Mouse (Mus musculus): Measurements from ENCODE around the gene Dmwd. TPM values are rescaled to one million over a fixed set of nuclear protein-coding genes. Genes with fewer than 3 reads are reported as not detected.

The Dmwd gene
- total RNA-seq, 2 experiments from 2014 or later = 151 to 162 TPM

DNA sequence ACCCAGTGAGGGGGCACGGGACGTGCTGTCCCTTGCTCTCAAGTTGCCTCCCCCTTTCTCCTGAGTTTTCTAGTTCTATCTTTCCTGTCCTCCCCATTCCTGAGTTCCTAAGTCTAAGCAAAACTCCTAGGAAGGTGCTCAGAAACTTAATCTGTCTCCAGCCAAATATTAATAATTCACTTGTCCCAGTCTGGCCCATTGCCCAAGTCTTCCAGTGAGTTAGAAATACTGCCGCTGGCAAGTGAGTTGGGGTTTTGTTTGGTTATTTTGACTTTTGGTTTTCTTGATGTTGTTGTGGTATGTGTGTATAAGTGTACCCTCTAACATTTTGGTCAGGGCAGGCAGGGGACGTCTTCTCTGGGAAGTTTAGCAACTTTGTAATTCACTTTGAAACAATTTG, 45.7 kb downstream of the Dmwd start:
- intact Hi-C loops (cut with DNase I) = no loop called here
- DNase-seq (ENCODE audit: low spot score in 2 of 2) = no peak

DNA sequence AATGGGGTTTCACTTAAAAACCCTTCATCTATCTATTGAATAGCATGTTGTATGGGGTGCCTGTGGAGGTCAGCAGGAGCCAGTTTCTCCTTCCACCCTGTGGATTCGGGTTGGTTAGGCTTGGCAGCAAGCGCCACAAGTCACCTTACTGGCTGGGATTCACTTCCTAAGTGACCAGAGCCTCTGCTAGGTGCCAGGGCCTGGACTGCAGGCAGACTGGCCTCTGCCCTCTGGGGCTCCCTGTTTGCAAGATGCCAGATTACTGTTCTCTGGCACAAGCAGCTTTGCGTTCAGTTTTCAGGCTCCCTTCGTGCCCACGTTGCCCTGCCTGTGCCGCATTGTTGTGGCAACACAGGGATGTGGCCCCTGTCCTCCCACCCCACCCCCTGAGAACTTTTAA, 48.7 kb downstream of the Dmwd start:
- intact Hi-C loops (cut with DNase I) = no loop called here
- no peak for DNase-seq (ENCODE audit: low spot score in 2 of 2)

DNA sequence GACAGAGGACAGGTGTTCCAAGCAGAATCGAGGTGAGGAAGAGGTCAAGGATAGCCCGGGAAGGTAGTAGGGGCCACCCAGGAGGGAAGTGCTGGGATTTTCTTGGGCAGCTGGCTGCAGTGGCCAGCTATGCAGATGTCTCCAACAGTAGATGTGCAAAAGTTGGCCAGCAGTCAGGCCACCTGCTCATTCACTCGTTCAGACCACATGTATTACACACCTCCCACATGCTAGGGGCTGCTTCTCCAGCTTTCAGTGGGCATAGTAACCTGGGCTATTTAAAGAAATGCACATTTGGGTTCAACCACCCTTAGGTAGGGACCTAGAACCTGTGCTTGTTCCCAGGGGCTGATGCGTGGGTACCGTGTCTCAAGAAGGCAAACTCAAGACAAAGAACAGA, 51.7 kb downstream of the Dmwd start:
- DNase-seq (ENCODE audit: low spot score in 2 of 2) = peak in 1 of 2 experiments; percentile 62
- intact Hi-C loops (cut with DNase I) = no loop called here

DNA sequence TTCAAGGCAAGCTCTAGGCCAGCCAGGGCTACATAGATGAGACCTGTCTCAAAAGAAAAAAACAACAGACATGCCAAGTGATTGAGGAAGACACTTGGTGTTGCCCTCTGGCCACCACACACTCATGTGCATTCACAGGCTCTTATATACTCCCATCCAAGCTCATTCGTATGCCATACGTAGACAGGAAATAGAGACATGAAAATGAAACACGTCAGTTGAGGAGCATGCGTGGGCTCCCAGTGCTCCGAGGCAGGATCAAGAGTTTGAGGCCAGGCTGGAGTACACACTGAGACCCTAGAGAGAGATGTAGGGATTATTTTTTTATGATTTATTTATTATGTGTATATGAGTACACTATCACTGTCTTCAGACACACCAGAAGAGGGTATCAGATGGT, 53.4 kb downstream of the Dmwd start:
- no peak for DNase-seq (ENCODE audit: low spot score in 2 of 2)
- intact Hi-C loops (cut with DNase I) = no loop called here

DNA sequence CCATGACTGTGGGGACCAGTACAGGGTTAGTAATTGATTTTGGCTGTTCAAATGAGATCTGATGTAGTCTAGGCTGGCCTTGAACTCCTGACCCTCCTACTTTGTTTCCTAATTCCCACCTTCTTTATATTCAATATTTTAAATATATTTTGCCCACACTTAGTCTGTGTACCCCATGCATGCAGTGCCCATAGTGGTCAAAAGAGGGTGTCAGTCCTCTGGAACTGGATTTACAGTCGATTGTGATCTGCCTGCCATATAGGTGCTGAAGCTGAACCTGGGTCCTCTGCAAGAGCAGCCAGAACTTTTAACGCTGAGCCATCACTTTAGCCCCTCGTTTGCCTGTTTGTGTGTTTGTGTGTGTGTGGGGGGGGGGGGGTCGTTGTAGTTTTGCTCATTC, 54.6 kb downstream of the Dmwd start:
- intact Hi-C loops (cut with DNase I) = no loop called here
- DNase-seq (ENCODE audit: low spot score in 2 of 2) = no peak

DNA sequence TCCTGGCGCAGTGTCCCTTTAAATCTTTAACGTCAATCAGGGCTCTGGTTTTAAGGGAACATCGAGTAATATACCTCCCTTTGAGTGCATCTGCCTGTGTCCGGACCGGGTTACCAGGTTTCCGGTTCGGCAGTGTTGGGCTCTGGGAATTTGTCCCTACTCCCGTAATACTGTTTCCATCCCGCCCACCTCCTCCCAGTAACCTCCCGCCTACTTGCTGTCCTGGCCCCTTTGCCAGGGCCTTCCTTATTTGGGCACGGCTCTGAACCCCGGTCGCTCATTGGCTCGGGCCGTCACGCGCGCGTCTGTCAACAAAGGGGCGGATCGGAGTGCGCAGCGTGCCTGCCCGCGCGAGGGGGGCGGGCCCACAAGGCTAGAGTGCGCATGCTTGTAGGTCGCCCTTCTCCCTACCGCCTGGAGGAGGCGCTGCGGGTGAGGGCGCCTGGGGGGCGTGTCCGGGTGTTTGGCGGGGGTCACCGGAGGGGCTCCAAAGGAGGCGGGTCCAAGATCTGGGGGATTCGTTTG, 55.4 kb downstream of the Dmwd start:
- intact Hi-C loops (cut with DNase I) = no loop called here
- DNase-seq (ENCODE audit: low spot score in 2 of 2) = peak; percentile 97 to 99

Small RNA genes within 50 kb of the gene (microRNA-seq; reads per million reads assigned to microRNA genes)
- gene Mir3100 = 3.4 to 5.7 reads per million in 2 experiments

Other genes starting within 250 kb of the Dmwd start
- gene Mill2, start 236.3 kb upstream of the Dmwd start, total RNA-seq (2021) = 1 to 10 TPM; 1.3 to 2.0 TPM
- 10 to 100 TPM; 25.1 to 34.5 TPM for gene Pglyrp1, start 204.9 kb upstream of the Dmwd start, total RNA-seq (2021)
- 10 to 100 TPM; 11.6 to 13.0 TPM for gene Ccdc61, start 165.8 kb upstream of the Dmwd start, total RNA-seq (2021)
- 100 to 1,000 TPM; 105 to 110 TPM for gene Nova2, start 150.3 kb upstream of the Dmwd start, total RNA-seq (2021)
- gene Nanos2, start 88.8 kb upstream of the Dmwd start, total RNA-seq (2021) = under 1 TPM; 0.42 to 0.75 TPM
- 10 to 100 TPM; 39.9 to 42.2 TPM for gene Mypop, start 85.0 kb upstream of the Dmwd start, total RNA-seq (2021)
- gene Irf2bp1, start 72.2 kb upstream of the Dmwd start, total RNA-seq (2021) = 10 to 100 TPM; 42.5 to 45.2 TPM
- gene Foxa3, start 52.7 kb upstream of the Dmwd start, total RNA-seq (2021) = not detected
- gene Sympk, start 51.9 kb upstream of the Dmwd start, total RNA-seq (2021) = 100 to 1,000 TPM; 106 to 109 TPM
- under 1 TPM; 0.29 to 0.49 TPM for gene Rsph6a, start 21.5 kb upstream of the Dmwd start, total RNA-seq (2021)
- gene Dmpk, start 7.6 kb downstream of the Dmwd start, total RNA-seq (2021) = 10 to 100 TPM; 34.3 to 36.7 TPM
- gene Six5, start 18.4 kb downstream of the Dmwd start, total RNA-seq (2021) = 1 to 10 TPM; 1.6 TPM
- under 1 TPM; 0.48 to 0.76 TPM for gene Gm4969, start 42.1 kb downstream of the Dmwd start, total RNA-seq (2021)
- 10 to 100 TPM; 11.5 to 12.6 TPM for gene Fbxo46, start 43.6 kb downstream of the Dmwd start, total RNA-seq (2021)
- 10 to 100 TPM; 19.6 to 21.9 TPM for gene Qpctl, start 73.1 kb downstream of the Dmwd start, total RNA-seq (2021)
- gene Snrpd2, start 73.5 kb downstream of the Dmwd start, total RNA-seq (2021) = 10 to 100 TPM; 84.3 to 88.7 TPM
- gene Gipr, start 89.9 kb downstream of the Dmwd start, total RNA-seq (2021) = 1 to 10 TPM; 1.6 to 2.8 TPM
- gene Eml2, start 100.2 kb downstream of the Dmwd start, total RNA-seq (2021) = 100 to 1,000 TPM; 167 to 183 TPM
- gene Gpr4, start 136.3 kb downstream of the Dmwd start, total RNA-seq (2021) = 1 to 10 TPM; 5.2 to 5.5 TPM
- gene Opa3, start 152.1 kb downstream of the Dmwd start, total RNA-seq (2021) = 10 to 100 TPM; 40.0 to 43.9 TPM
- gene Vasp, start 195.6 kb downstream of the Dmwd start, total RNA-seq (2021) = 10 to 100 TPM; 18.4 to 21.1 TPM
- under 1 TPM in 1 of 2 experiments, not detected in 1; 0.40 TPM for gene Ppm1n, start 203.8 kb downstream of the Dmwd start, total RNA-seq (2021)
- 100 to 1,000 TPM; 115 to 123 TPM for gene Rtn2, start 206.4 kb downstream of the Dmwd start, total RNA-seq (2021)
- gene Fosb, start 233.8 kb downstream of the Dmwd start, total RNA-seq (2021) = 10 to 100 TPM in 1 of 2 experiments, 1 to 10 TPM in 1; 7.6 to 10.7 TPM

Measured in left cerebral cortex, postnatal 14 days (tissue).